Mouse (Mus musculus) heart, embryonic 10.5 days (tissue): Measurements from ENCODE around the gene Ccdc159. TPM values are rescaled to one million over a fixed set of nuclear protein-coding genes. Genes with fewer than 3 reads are reported as not detected.

Experiments
- DNase-seq: peaks from one replicate; pipeline ENCODE4 v3.0.0-alpha.2; 2017; ENCODE audit warnings: low spot score
- H3K27ac ChIP-seq: fragments of 300-500 bp; sonication (generic); 2 replicates; pipeline ENCODE4 v1.5.1; 2016; ENCODE audit warnings: mild to moderate bottlenecking
- H3K27me3 ChIP-seq: fragments of 300-500 bp; sonication (generic); 2 replicates; pipeline ENCODE4 v1.6.1; 2016; ENCODE audit warnings: mild to moderate bottlenecking; ENCODE audit not compliant: poor library complexity, insufficient read depth, severe bottlenecking
- H3K36me3 ChIP-seq: fragments of 300-500 bp; sonication (generic); 2 replicates; pipeline ENCODE4 v1.6.1; 2016; ENCODE audit warnings: mild to moderate bottlenecking, moderate library complexity
- H3K4me1 ChIP-seq: fragments of 300-500 bp; sonication (generic); 2 replicates; pipeline ENCODE4 v1.6.1; 2016; ENCODE audit warnings: mild to moderate bottlenecking
- H3K4me3 ChIP-seq: fragments of 300-500 bp; sonication (generic); 2 replicates; pipeline ENCODE4 v1.5.1; 2016; ENCODE audit warnings: mild to moderate bottlenecking, moderate library complexity
- H3K9me3 ChIP-seq: fragments of 300-500 bp; sonication (generic); 2 replicates; pipeline ENCODE4 v1.6.1; 2016; ENCODE audit warnings: mild to moderate bottlenecking, moderate library complexity
- WGBS: fragments of 180-500 bp; shearing (Covaris S2); methylation state at CpG from one replicate; pipeline ENCODE4 v1.1.7; 2016; 5-methylcytosine and 5-hydroxymethylcytosine counted together
- polyA plus RNA-seq: library from polyadenylated mRNA; unstranded; fragments of >200 nt; fragmentation: Nextera tagmentation; extraction: Ambion mirVana; gene quantifications from 2 replicates; pipeline ENCODE4 v1.2.1, GENCODE M21; 2016

The Ccdc159 gene
- polyA plus RNA-seq, result 3.6 and 4.2 TPM in 2 replicates

GRCm38 (mm10) chr9:21927208-21927753, at the start of gene Ccdc159, which contains the start of gene Tmem205:
Gene Ccdc159, plus strand, starts transcription at chr9:21927471.
Gene Tmem205, minus strand, starts transcription at chr9:21927556.
- H3K27me3 ChIP-seq, result no peaks in the 10 kb centered on the region
- DNase-seq, result peak; percentile 99
- H3K4me1 ChIP-seq, result peaks cover 27% of the 10 kb centered on the region
- H3K36me3 ChIP-seq, result peaks cover 6% of the 10 kb centered on the region; the same call in 1 of the 2 replicates
- no peaks in the 10 kb centered on the region for H3K9me3 ChIP-seq
- WGBS, result 2% methylated on average over 28 of the region's 28 CpGs
- peak within 1 kb of the TSS; percentile 64 for H3K4me3 ChIP-seq
- peak within 1 kb of the TSS; percentile 84 for H3K27ac ChIP-seq

DNA sequence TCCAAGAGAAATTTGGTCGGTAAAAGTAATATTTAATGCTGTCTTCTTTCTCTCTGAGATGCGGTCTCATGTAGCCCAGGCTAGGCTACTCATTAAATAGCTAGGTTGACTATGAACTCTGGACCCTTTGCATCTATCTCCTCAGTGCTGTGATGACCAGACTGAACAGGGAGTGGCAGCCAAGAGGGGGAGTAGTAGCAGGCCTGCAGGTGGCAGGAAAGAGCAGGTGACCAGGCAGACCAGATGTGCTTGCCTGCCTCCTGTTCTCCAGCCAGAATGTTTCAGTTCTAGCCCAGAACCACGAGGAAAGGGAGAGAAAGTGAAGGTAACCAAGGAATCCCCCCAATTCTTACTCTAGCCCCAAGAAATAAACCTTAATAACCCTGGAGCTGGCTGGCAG, 38.0 kb upstream of the Ccdc159 start:
- H3K4me1 ChIP-seq, result no peaks in the 10 kb centered on the region
- 70% methylated on average over 3 of the region's 3 CpGs for WGBS
- no peak overlapping the region for H3K27ac ChIP-seq
- H3K9me3 ChIP-seq, result 0 out of 2 replicates have a peak, but pooled peaks cover 2% of the 10 kb centered on the region
- H3K27me3 ChIP-seq, result peaks cover 5% of the 10 kb centered on the region; the same call in 1 of the 2 replicates
- H3K4me3 ChIP-seq, result no peak overlapping the region
- H3K36me3 ChIP-seq, result no peaks in the 10 kb centered on the region
- DNase-seq, result no peak

GRCm38 (mm10) chr9:21901223-21901820, 25.9 kb upstream of the Ccdc159 start:
- WGBS, result 16% methylated on average over 10 of the region's 10 CpGs
- H3K36me3 ChIP-seq, result no peaks in the 10 kb centered on the region
- peaks cover 30% of the 10 kb centered on the region for H3K27me3 ChIP-seq
- no peaks in the 10 kb centered on the region for H3K4me1 ChIP-seq
- peak overlapping the region; percentile 53 for H3K4me3 ChIP-seq
- H3K9me3 ChIP-seq, result no peaks in the 10 kb centered on the region
- peak overlapping the region; percentile 54 for H3K27ac ChIP-seq
- DNase-seq, result peak; percentile 81

GRCm38 (mm10) chr9:21904031-21904430, 23.2 kb upstream of the Ccdc159 start:
- Histone ChIP-seq H3K36me3 (no peaks in the 10 kb centered on the region), H3K27ac (no peak overlapping the region), H3K27me3 (peaks cover 17% of the 10 kb centered on the region), H3K4me1 (no peaks in the 10 kb centered on the region), H3K4me3 (no peak overlapping the region), H3K9me3 (no peaks in the 10 kb centered on the region)
- WGBS, result 85% methylated on average over 4 of the region's 4 CpGs
- DNase-seq, result no peak

- Histone ChIP-seq H3K4me3 (no peak overlapping the region), H3K27ac (no peak overlapping the region), H3K9me3 (no peaks in the 10 kb centered on the region), H3K36me3 (no peaks in the 10 kb centered on the region), H3K4me1 (no peaks in the 10 kb centered on the region), H3K27me3 (peaks cover 14% of the 10 kb centered on the region; the same call in 1 of the 2 replicates)
- 68% methylated on average over 11 of the region's 11 CpGs for WGBS
- DNase-seq, result no peak
Observed at GRCm38 (mm10) chr9:21908216-21908615, 19.1 kb upstream of the Ccdc159 start.

GRCm38 (mm10) chr9:21909474-21910223, 17.6 kb upstream of the Ccdc159 start:
- H3K27me3 ChIP-seq, result peaks cover 15% of the 10 kb centered on the region; the same call in 1 of the 2 replicates
- no peak overlapping the region for H3K4me3 ChIP-seq
- 75% methylated on average over 10 of the region's 10 CpGs for WGBS
- no peak overlapping the region for H3K27ac ChIP-seq
- DNase-seq, result no peak
- no peaks in the 10 kb centered on the region for H3K9me3 ChIP-seq
- H3K36me3 ChIP-seq, result no peaks in the 10 kb centered on the region
- no peaks in the 10 kb centered on the region for H3K4me1 ChIP-seq

DNA sequence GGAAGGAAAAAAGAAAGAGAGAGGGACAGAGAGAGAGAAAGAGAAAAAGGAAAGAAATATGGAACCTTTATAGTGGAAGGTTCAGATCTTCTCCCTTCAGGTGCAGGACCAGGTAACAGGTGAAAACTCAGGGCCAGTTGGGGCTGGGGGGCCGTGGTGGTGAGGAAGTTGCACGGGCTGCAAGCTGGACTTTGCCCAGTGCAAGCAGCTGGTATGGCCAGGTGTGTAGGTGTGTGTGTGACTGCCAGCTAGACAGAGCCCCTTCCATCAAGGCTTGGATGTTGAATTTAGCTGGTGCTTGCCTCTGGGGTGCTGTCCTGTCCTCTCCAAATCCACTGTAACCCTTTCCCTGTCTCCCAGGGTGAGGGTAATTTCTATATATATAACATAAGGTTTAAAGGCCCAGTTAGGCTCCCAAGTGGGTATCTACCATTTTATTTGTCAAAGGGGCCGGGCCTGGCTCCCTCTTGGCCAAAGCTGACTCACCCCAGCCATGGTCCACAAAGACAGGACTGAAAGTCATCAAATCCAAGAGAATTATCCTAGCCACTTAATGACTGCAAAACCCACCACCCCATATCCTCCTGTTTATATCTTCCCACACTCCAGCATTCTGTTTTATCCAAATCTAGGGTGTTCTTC, 10.3 kb upstream of the Ccdc159 start:
- peak overlapping the region; percentile 84 for H3K4me3 ChIP-seq
- peaks cover 9% of the 10 kb centered on the region for H3K4me1 ChIP-seq
- no peaks in the 10 kb centered on the region; the same call in 1 of the 2 replicates for H3K36me3 ChIP-seq
- no peak for DNase-seq
- WGBS, result 67% methylated on average over 3 of the region's 3 CpGs
- no peaks in the 10 kb centered on the region for H3K9me3 ChIP-seq
- H3K27ac ChIP-seq, result no peak overlapping the region; the same call in 1 of the 2 replicates
- H3K27me3 ChIP-seq, result peaks cover 37% of the 10 kb centered on the region

DNA sequence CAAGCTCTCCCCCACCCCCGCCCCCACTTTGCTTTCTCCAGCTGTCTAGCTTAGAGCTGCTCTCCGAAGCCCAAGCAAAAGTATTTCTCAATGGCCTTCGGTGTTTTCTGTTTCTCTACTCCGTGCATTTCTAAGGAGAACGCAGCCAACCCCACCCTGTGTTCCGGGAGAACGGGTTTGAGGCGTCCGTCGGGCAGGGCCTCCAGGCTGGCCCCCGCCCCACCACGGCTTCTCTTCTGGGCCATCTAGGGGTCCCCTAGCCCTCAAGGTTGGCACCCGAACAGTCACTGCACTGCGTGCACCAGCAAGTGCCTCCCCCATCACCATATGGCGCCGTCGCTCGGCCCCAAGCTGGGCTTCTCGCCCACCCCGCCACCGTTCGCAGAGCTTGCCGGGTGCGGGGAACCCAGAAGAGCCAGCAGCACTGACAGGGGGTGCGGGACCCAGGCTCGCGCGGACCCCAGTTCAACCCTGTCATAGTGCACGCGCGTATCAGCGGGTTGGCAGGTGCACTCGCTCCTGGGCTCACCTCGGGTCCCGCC, 9.7 kb upstream of the Ccdc159 start:
- H3K27ac ChIP-seq, result peak overlapping the region; percentile 80
- peaks cover 37% of the 10 kb centered on the region for H3K27me3 ChIP-seq
- no peak for DNase-seq
- WGBS, result 2% methylated on average over 35 of the region's 35 CpGs
- H3K4me3 ChIP-seq, result peak overlapping the region; percentile 84
- H3K4me1 ChIP-seq, result peaks cover 9% of the 10 kb centered on the region
- H3K9me3 ChIP-seq, result no peaks in the 10 kb centered on the region
- no peaks in the 10 kb centered on the region; the same call in 1 of the 2 replicates for H3K36me3 ChIP-seq

GRCm38 (mm10) chr9:21918035-21918592, 9.2 kb upstream of the Ccdc159 start, which contains the start of gene Rab3d:
Gene Rab3d, minus strand, starts transcription at chr9:21918192.
- H3K4me3 ChIP-seq, result peak within 1 kb of the TSS; percentile 84
- peaks cover 37% of the 10 kb centered on the region for H3K27me3 ChIP-seq
- peak; percentile 99 for DNase-seq
- H3K36me3 ChIP-seq, result no peaks in the 10 kb centered on the region; the same call in none of the 2 replicates
- under 1% methylated on average over 36 of the region's 36 CpGs for WGBS
- H3K27ac ChIP-seq, result peak within 1 kb of the TSS; percentile 80
- H3K4me1 ChIP-seq, result peaks cover 9% of the 10 kb centered on the region
- H3K9me3 ChIP-seq, result no peaks in the 10 kb centered on the region

DNA sequence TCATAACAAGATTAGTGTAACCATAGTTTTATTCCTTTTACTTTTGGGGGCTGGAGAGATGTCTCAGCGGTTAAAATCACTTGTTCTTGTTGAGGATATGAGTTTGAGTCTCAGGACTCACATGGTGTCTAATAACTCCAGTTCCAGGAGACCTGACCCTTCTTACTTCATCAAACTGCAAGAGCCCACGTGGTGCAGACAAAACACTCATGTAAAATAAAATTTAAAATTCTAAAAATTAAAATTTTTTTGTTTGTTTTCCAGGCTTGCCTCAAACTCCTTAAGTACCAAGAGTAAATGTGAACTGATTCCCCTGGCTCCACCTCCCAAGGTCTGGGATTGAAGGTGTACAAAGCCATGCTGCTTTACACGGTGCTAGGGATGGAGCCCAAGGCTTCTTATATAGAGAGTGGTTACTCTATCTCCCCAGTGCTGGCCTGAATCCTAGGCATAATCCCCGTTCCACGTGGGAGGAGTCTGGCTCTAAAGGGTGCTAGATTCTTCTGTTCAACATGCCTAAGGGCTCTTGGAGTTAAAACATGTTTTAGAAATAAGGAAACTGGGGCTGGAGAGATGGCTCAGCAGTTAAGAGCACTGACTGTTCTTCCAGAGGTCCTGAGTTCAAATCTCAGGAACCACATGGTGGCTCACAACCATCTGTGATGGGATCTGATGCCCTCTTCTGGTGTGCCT, 8.4 kb upstream of the Ccdc159 start:
- WGBS, result 23% methylated on average over 5 of the region's 5 CpGs
- Histone ChIP-seq H3K27ac (no peak overlapping the region), H3K9me3 (no peaks in the 10 kb centered on the region), H3K36me3 (no peaks in the 10 kb centered on the region; the same call in none of the 2 replicates), H3K27me3 (peaks cover 37% of the 10 kb centered on the region), H3K4me1 (peaks cover 12% of the 10 kb centered on the region), H3K4me3 (peak overlapping the region; percentile 84)
- no peak for DNase-seq

DNA sequence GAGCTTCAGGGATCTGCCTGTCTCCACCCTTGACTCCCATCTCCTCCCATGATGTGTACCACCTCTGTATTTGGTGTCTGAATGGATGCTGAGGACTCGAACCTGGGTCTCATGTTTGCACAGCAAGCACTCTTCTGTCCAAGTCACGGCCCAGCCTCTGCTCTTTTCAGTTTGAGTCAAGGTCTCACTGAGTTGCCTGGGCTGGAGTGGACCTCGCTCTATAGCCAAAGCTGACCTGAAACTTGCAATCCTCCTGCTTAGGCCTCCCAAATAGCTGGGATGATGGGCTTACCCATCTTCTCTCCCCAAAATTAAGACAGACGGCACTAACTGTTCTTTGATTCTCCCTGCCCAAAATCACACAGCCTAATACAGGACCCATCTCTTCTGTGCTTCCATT, 4.2 kb upstream of the Ccdc159 start:
- Histone ChIP-seq H3K4me3 (no peak overlapping the region), H3K36me3 (peaks cover 6% of the 10 kb centered on the region), H3K27ac (peak overlapping the region; percentile 18; the same call in 1 of the 2 replicates), H3K27me3 (no peaks in the 10 kb centered on the region), H3K4me1 (peaks cover 21% of the 10 kb centered on the region), H3K9me3 (no peaks in the 10 kb centered on the region)
- DNase-seq, result no peak
- 80% methylated on average over 4 of the region's 4 CpGs for WGBS
